In genomic region chr7:84679264-84679663, GRCm38 (mm10) we compare ENCODE assay signal across 8 mouse cellular contexts. TPM values are rescaled to one million over a fixed set of nuclear protein-coding genes. Genes with fewer than 3 reads are reported as not detected.
A peak's percentile ranks its signal among the peaks of the same experiment; 100 is the strongest.
DNase-seq lines count a peak whose midpoint lies in the region; ATAC-seq and TF ChIP-seq lines count a peak whose summit lies in the region.

No protein-coding gene starts in this region.

- peaks cover 5% of the 10 kb centered on the region; the same call in 1 of the 2 replicates for H3K4me1 ChIP-seq in heart, embryonic 10.5 days
- H3K4me1 ChIP-seq in limb, embryonic 14.5 days (ENCODE audit: control insufficient read depth, insufficient read depth, low read length): peaks cover 8% of the 10 kb centered on the region
- H3K4me1 ChIP-seq in midbrain, embryonic 15.5 days: peaks cover 14% of the 10 kb centered on the region

- H3K4me3 ChIP-seq in heart, embryonic 10.5 days: peak overlapping the region; percentile 59
- H3K4me3 ChIP-seq in limb, embryonic 14.5 days (replicated peaks; ENCODE audit: low read length): peak overlapping the region; percentile 49
- H3K4me3 ChIP-seq in midbrain, embryonic 15.5 days: peak overlapping the region; percentile 50

- no peaks in the 10 kb centered on the region for H3K36me3 ChIP-seq in heart, embryonic 10.5 days
- H3K36me3 ChIP-seq in limb, embryonic 14.5 days (ENCODE audit: control insufficient read depth, insufficient read depth, low read length): no peaks in the 10 kb centered on the region
- no peaks in the 10 kb centered on the region for H3K36me3 ChIP-seq in midbrain, embryonic 15.5 days (replicated peaks)

- no peaks in the 10 kb centered on the region for H3K27me3 ChIP-seq in heart, embryonic 10.5 days (ENCODE audit: insufficient read depth, poor library complexity, severe bottlenecking)
- H3K27me3 ChIP-seq in limb, embryonic 14.5 days (ENCODE audit: control insufficient read depth, insufficient read depth, low read length): no peaks in the 10 kb centered on the region
- no peaks in the 10 kb centered on the region for H3K27me3 ChIP-seq in midbrain, embryonic 15.5 days (replicated peaks)

- peak; percentile 99 for ATAC-seq in erythroblast, adult 5-6 weeks (replicated peaks; ENCODE audit: low FRiP score, poor library complexity, severe bottlenecking)
- ATAC-seq in limb, embryonic 14.5 days (ENCODE audit: low FRiP score, low read depth): peak; percentile 97
- ATAC-seq in midbrain, embryonic 15.5 days (replicated peaks): peak; percentile 99

- H3K27ac ChIP-seq in heart, embryonic 10.5 days: peak overlapping the region; percentile 73; the same call in 1 of the 2 replicates
- no peak overlapping the region for H3K27ac ChIP-seq in limb, embryonic 14.5 days (replicated peaks; ENCODE audit: low read depth, low read length)
- no peak overlapping the region for H3K27ac ChIP-seq in midbrain, embryonic 15.5 days

- peak; percentile 53; the same call in 1 of the 2 replicates for TF ChIP-seq POLR2A in limb, embryonic 14.5 days (IDR thresholded peaks at IDR 0.05; ENCODE audit: borderline replicate concordance, extremely low read depth, insufficient read depth, insufficient read length)

- DNase-seq in CD4-positive helper T cell, adult 2 months (ENCODE audit: low read depth, low spot score): peak; percentile 80
- peak; percentile 97 for DNase-seq in brain, adult 2 months (ENCODE audit: low read depth, low spot score)
- peak; percentile 90 for DNase-seq in heart, embryonic 10.5 days (ENCODE audit: low spot score)
- DNase-seq in kidney, adult 9 months: peak; percentile 92
- peak; percentile 93 for DNase-seq in limb, embryonic 14.5 days (ENCODE audit: low spot score)
- peak; percentile 69 to 72 for DNase-seq in spleen, postnatal 4 days (ENCODE audit: low spot score in 2 of 2)

- 3% methylated on average over 4 of the region's 4 CpGs for WGBS in heart, embryonic 10.5 days
- 2% methylated on average over 4 of the region's 4 CpGs for WGBS in limb, embryonic 14.5 days
- WGBS in midbrain, embryonic 15.5 days: 2% methylated on average over 4 of the region's 4 CpGs

- H3K9ac ChIP-seq in limb, embryonic 14.5 days (ENCODE audit: low read depth, low read length, severe bottlenecking): peak overlapping the region; percentile 49
- H3K9ac ChIP-seq in midbrain, embryonic 15.5 days: peak overlapping the region; percentile 37

- H3K4me2 ChIP-seq in limb, embryonic 14.5 days (replicated peaks; ENCODE audit: low read depth, low read length, severe bottlenecking): peak overlapping the region; percentile 41; the same call in 1 of the 2 replicates
- H3K4me2 ChIP-seq in midbrain, embryonic 15.5 days: peak overlapping the region; percentile 48

- H3K9me3 ChIP-seq in heart, embryonic 10.5 days: no peaks in the 10 kb centered on the region
- H3K9me3 ChIP-seq in limb, embryonic 14.5 days (ENCODE audit: control insufficient read depth, low read length): no peaks in the 10 kb centered on the region
- H3K9me3 ChIP-seq in midbrain, embryonic 15.5 days: no peaks in the 10 kb centered on the region

RNA-seq across cellular contexts. Expression of gene Zfand6, which starts 10.5 kb away (rescaled TPM):
- total RNA-seq in erythroblast, adult 5-6 weeks (2015; ENCODE audit: low replicate concordance): 436 and 450 TPM in 2 replicates
- total RNA-seq in erythroblast, adult 5-6 weeks (2017; ENCODE audit: low replicate concordance): 548 and 626 TPM in 2 replicates
- 155 TPM in 2 replicates for polyA plus RNA-seq in heart, embryonic 10.5 days (2016; fragmentation: Nextera tagmentation; extraction: Ambion mirVana)
- 159 and 188 TPM in 2 replicates for polyA plus RNA-seq in limb, embryonic 14.5 days (2012; rRNA removed)
- polyA plus RNA-seq in limb, embryonic 14.5 days (2014; fragmentation: Nextera tagmentation; extraction: Ambion mirVana): 151 and 173 TPM in 2 replicates
- 171 and 178 TPM in 2 replicates for polyA plus RNA-seq in midbrain, embryonic 15.5 days (2015; fragmentation: Nextera tagmentation; extraction: Ambion mirVana)
